Mouse (Mus musculus): ENCODE results near the gene Gpr150.

GRCm38 (mm10) chr13:76055391-76056232 is 1.2 kb downstream of the Gpr150 start:
- no peak for TF ChIP-seq CTCF (conservative IDR thresholded peaks at IDR 0.05; ENCODE audit: low read length)
- no peak for TF ChIP-seq POU5F1 (IDR thresholded peaks at IDR 0.05; ENCODE audit: borderline replicate concordance, low read length)
- no peak for TF ChIP-seq NANOG (IDR thresholded peaks at IDR 0.05; ENCODE audit: borderline replicate concordance, low read length)
